Mouse (Mus musculus): Measurements from ENCODE around the gene Itgb1bp1.

Itgb1bp1 gene

GRCm38 (mm10) chr12:21200613-21201012, 85.5 kb downstream of the Itgb1bp1 start:
- no peak for DNase-seq (ENCODE audit: low read depth)

GRCm38 (mm10) chr12:21196420-21196819, 89.7 kb downstream of the Itgb1bp1 start:
- no peak for DNase-seq (ENCODE audit: low read depth)

- no peak for DNase-seq (ENCODE audit: low read depth)
Measured at GRCm38 (mm10) chr12:21195497-21195896, 90.6 kb downstream of the Itgb1bp1 start.

- no peak for DNase-seq (ENCODE audit: low read depth)
Measured at GRCm38 (mm10) chr12:21191546-21191945, 94.5 kb downstream of the Itgb1bp1 start.
